Mouse (Mus musculus) embryonic facial prominence, embryonic 14.5 days (tissue): Measurements from ENCODE around the gene Npas2. TPM values are rescaled to one million over a fixed set of nuclear protein-coding genes. Genes with fewer than 3 reads are reported as not detected.

Experiments used
- microRNA-seq: library from miRNA; unstranded; fragments of <30 nt; microRNA quantifications from one replicate; pipeline ENCODE4, GENCODE M21; 2016; ENCODE audit warnings: borderline number of aligned reads
- polyA plus RNA-seq: library from polyadenylated mRNA; unstranded; fragments of >200 nt; fragmentation: Nextera tagmentation; extraction: Ambion mirVana; gene quantifications from 2 replicates; pipeline ENCODE4 v1.2.1, GENCODE M21; 2014

Gene Npas2
- polyA plus RNA-seq, 1 experiment from 2014 or later = 2.7 TPM

Small RNAs within 50 kb of the gene (microRNA-seq; reads per million reads assigned to microRNA genes)
- not detected for gene Mir6349

Other genes with a start within 250 kb of the Npas2 start
- gene Pdcl3, start 208.1 kb upstream of the Npas2 start, polyA plus RNA-seq = 147 and 149 TPM in 2 replicates
- 754 and 803 TPM in 2 replicates for gene Rpl31, start 174.1 kb downstream of the Npas2 start, polyA plus RNA-seq